In the genomic region with DNA sequence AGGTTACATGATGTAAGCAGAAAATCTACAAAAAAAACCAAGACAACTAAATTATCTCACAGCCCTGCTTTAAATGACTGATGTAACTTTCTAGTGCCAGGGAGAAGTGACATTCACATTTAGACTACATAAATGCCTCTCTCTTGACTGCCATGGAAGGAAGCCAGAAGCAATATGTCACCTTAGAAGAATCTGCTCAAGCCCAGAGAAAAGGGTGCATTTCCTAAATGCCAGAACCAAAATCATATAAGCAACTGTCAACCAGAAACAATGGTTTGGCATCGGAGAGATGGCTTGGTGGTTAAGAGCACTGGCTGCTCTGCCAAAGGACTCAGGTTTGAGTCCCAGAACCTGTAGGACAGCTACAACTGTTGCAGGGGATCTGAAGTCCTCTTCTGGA, we compare ENCODE assay signal across 22 mouse cellular contexts. TPM values are rescaled to one million over a fixed set of nuclear protein-coding genes. Genes with fewer than 3 reads are reported as not detected.
A peak's percentile ranks its signal among the peaks of the same experiment; 100 is the strongest.
DNase-seq lines count a peak whose midpoint lies in the region; ATAC-seq lines count a peak whose summit lies in the region.
"Had no signal": no experiment of that assay in that cellular context is flagged by ENCODE, and none has a peak within 500 bp of the region (broad histone marks: within the 10 kb centered on the region; RNA-seq: fewer than 3 reads in every experiment).

No protein-coding gene starts in this region.

- H3K9ac ChIP-seq in heart, embryonic 14.5 days (ENCODE audit: low read length) = no peak overlapping the region
- H3K9ac ChIP-seq in lung, embryonic 16.5 days (ENCODE audit: low read length) = no peak overlapping the region
- H3K9ac ChIP-seq: limb, embryonic 15.5 days; liver, embryonic 15.5 days had no signal

- no peaks in the 10 kb centered on the region for H3K27me3 ChIP-seq in heart, embryonic 14.5 days (ENCODE audit: control insufficient read depth, insufficient read depth, low read length)
- no peaks in the 10 kb centered on the region for H3K27me3 ChIP-seq in lung, embryonic 16.5 days (ENCODE audit: control insufficient read depth, insufficient read depth, low read depth, low read length)
- H3K27me3 ChIP-seq: limb, embryonic 15.5 days; liver, embryonic 15.5 days; Patski had no signal

- ATAC-seq in heart, embryonic 14.5 days (ENCODE audit: insufficient number of reproducible peaks, insufficient read depth, low FRiP score, low read depth) = no peak
- ATAC-seq in lung, embryonic 16.5 days (ENCODE audit: low read depth) = no peak
- ATAC-seq in granulocyte monocyte progenitor cell, adult 5-6 weeks (replicated peaks; ENCODE audit: poor library complexity, severe bottlenecking) = no peak
- ATAC-seq: forebrain, embryonic 16.5 days; midbrain, embryonic 16.5 days; Patski had no signal

- no peak overlapping the region for H3K4me3 ChIP-seq in heart, embryonic 14.5 days (ENCODE audit: control insufficient read depth in 1 of 2, insufficient read depth in 1 of 2, low read depth in 1 of 2, low read length in 2 of 2)
- no peak overlapping the region for H3K4me3 ChIP-seq in lung, embryonic 16.5 days (ENCODE audit: low read length)
- H3K4me3 ChIP-seq: hindbrain, embryonic 10.5 days; limb, embryonic 15.5 days; liver, embryonic 15.5 days had no signal

- WGBS in heart, embryonic 14.5 days = 42% methylated on average over 1 of the region's 1 CpGs
- WGBS in lung, embryonic 16.5 days = 63% methylated on average over 1 of the region's 1 CpGs

- H3K9me3 ChIP-seq in heart, embryonic 14.5 days (ENCODE audit: control insufficient read depth, low read length) = no peaks in the 10 kb centered on the region
- no peaks in the 10 kb centered on the region for H3K9me3 ChIP-seq in lung, embryonic 16.5 days (ENCODE audit: control insufficient read depth, low read length)
- H3K9me3 ChIP-seq: hindbrain, embryonic 10.5 days; limb, embryonic 15.5 days; liver, embryonic 15.5 days had no signal

- peak overlapping the region; percentile 30 to 42; a peak in 2 of 4 replicates for H3K27ac ChIP-seq in heart, embryonic 14.5 days (replicated peaks in 1 of 2; ENCODE audit: control insufficient read depth in 1 of 2, insufficient read depth in 1 of 2, low read depth in 2 of 2, low read length in 2 of 2)
- H3K27ac ChIP-seq in lung, embryonic 16.5 days (ENCODE audit: low read length) = peak overlapping the region; percentile 54; the same call in 1 of the 2 replicates
- H3K27ac ChIP-seq: hindbrain, embryonic 10.5 days; limb, embryonic 15.5 days; liver, embryonic 15.5 days; stomach, postnatal 0 days had no signal

- H3K36me3 ChIP-seq in heart, embryonic 14.5 days (ENCODE audit: control insufficient read depth, insufficient read depth, low read length) = peaks cover 27% of the 10 kb centered on the region
- no peaks in the 10 kb centered on the region for H3K36me3 ChIP-seq in lung, embryonic 16.5 days (ENCODE audit: control insufficient read depth, insufficient read depth, low read length)
- H3K36me3 ChIP-seq: hindbrain, embryonic 10.5 days; limb, embryonic 15.5 days had no signal

- H3K4me1 ChIP-seq in heart, embryonic 14.5 days (ENCODE audit: control insufficient read depth in 2 of 2, insufficient read depth in 2 of 2, low read length in 2 of 2) = peaks cover 55 to 88% of the 10 kb centered on the region in 2 experiments
- H3K4me1 ChIP-seq in lung, embryonic 16.5 days (replicated peaks; ENCODE audit: control insufficient read depth, insufficient read depth, low read length) = peaks cover 34% of the 10 kb centered on the region

- H3K4me2 ChIP-seq in heart, embryonic 14.5 days (ENCODE audit: low read length) = no peak overlapping the region
- H3K4me2 ChIP-seq in lung, embryonic 16.5 days (ENCODE audit: low read depth, low read length) = no peak overlapping the region
- H3K4me2 ChIP-seq: limb, embryonic 15.5 days; liver, embryonic 15.5 days had no signal

- DNase-seq in heart, adult 9 months (ENCODE audit: low spot score in 2 of 2) = no peak
- no peak for DNase-seq in lung, postnatal 25 days (ENCODE audit: low spot score)
- peak; percentile 88 for DNase-seq in Muller cell, postnatal 12 days (ENCODE audit: inconsistent ontology term)
- DNase-seq in lung, postnatal 36 days = peak; percentile 56
- DNase-seq: adrenal gland, postnatal 10 days; cerebellum, adult 11 months; cerebellum, postnatal 25 days; embryo, embryonic 11 days; gastrocnemius, postnatal 25 days; kidney, adult 11 months; kidney, postnatal 10 days; retina, postnatal 1 day had no signal

RNA-seq across cellular contexts. Expression of a gene that starts 22.5 kb away (rescaled TPM):
- polyA plus RNA-seq in heart, embryonic 14.5 days (2014; fragmentation: Nextera tagmentation; extraction: Ambion mirVana) = 141 and 152 TPM in 2 replicates
- 92.8 and 94.7 TPM in 2 replicates for polyA plus RNA-seq in lung, embryonic 16.5 days (2015; fragmentation: Nextera tagmentation; extraction: Ambion mirVana)
- 27.0 and 33.4 TPM in 2 replicates for total RNA-seq in granulocyte monocyte progenitor cell, adult 5-6 weeks (2014; fragmentation: Nextera tagmentation)
- total RNA-seq in granulocyte monocyte progenitor cell, adult 5-6 weeks (2017) = 29.4 and 30.3 TPM in 2 replicates

Comparison
In these comparisons a context has a peak if more than half of its experiments do, and no peak if none do; other contexts are left out.
1. DNase-seq: peak in Muller cell, postnatal 12 days (single experiment) and lung, postnatal 36 days (single experiment); none in heart, adult 9 months (0 of 2) and lung, postnatal 25 days (single experiment).